Mouse (Mus musculus) E14TG2a.4 (cell line): Measurements from ENCODE around the gene Mon1a.

Experiments
- CTCF ChIP-seq: conservative IDR thresholded peaks from 2 replicates; pipeline ENCODE4 v1.5.1; 2014; ENCODE audit warnings: low read length
- NANOG ChIP-seq: IDR thresholded peaks from 2 replicates; pipeline ENCODE4 v1.6.1; 2014; ENCODE audit warnings: borderline replicate concordance, low read length, mixed read lengths
- POU5F1 ChIP-seq: IDR thresholded peaks from 2 replicates; pipeline ENCODE4 v1.6.1; 2014; ENCODE audit warnings: low read length, borderline replicate concordance

DNA sequence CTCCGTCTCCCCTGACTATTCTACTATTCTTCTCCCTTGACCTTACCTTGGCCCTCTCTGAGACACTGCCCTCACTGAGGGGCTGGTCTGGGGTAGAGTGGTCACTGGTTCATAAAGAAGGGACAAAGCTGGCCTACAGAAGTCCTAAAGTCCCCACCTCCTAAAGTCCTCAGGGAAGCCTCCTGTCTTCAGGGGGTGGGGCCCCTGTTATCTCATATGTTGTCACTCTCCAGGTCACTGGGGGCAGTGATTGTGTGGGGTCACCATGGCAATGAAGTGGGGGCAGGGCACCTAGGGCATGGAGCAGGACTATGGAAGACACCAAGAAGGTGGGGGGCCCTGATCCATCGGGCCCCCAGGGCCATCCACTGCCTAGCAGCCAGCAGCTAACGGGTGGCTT is 40.2 kb downstream of the Mon1a start, which contains the start of gene Actl11:
- TF ChIP-seq CTCF, result no peak
- TF ChIP-seq POU5F1, result no peak
- no peak for TF ChIP-seq NANOG
